Mouse (Mus musculus): Measurements from ENCODE around the gene Gm17174. TPM values are rescaled to one million over a fixed set of nuclear protein-coding genes. Genes with fewer than 3 reads are reported as not detected.
"Not testable (repeated sequence)": the region's sequence is repeated elsewhere in the genome, so short reads cannot be mapped to it uniquely, and the experiment has no call there.

Gm17174 gene
- polyA plus RNA-seq (2012), result not detected in 2 replicates

DNA sequence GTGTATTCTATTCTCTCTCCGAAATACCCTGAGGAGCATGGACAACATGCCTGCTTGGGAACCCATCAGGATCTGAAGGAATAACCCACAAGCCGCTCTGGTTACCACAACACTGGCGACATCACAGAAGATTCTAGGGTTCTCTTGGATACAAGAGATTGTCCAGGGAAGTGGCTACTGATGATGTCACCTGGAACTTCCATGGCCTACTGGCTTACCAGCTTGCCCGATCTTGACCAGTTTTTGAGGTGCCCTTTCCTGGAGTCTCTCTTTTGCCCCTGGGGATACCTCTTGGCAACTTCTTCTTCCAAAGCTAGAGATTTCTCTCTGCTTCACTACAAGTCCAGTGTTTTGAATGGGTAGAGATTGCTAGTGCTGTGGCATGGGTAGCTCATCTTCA, at the start of gene Gm17174:
TSS of gene Gm17174 (minus strand) at position 101 of the 400 bp plus-strand sequence.
- not testable (repeated sequence) for TF ChIP-seq GATA1 (IDR thresholded peaks at IDR 0.05; ENCODE audit: low read length)

GRCm38 (mm10) chr14:51635566-51635965, 43.6 kb upstream of the Gm17174 start, which contains the start of gene Gm4181:
Gm4181 (minus strand) TSS chr14:51635666.
- TF ChIP-seq GATA1 (IDR thresholded peaks at IDR 0.05; ENCODE audit: low read length), result not testable (repeated sequence)

DNA sequence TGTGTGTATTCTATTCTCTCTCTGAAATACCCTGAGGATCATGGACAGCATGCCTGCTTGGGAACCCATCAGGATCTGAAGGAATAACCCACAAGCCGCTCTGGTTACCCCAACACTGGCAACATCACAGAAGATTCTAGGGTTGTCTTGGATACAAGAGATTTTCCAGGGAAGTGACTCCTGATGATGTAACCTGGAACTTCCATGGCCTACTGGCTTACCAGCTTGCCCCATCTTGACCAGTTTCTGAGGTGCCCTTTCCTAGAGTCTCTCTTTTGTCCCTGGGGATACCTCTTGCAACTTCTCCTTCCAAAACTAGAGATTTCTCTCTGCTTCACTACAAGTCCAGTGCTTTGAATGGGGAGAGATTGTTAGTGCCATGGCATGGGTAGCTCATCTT, 19.3 kb upstream of the Gm17174 start, which contains the start of gene Gm17078:
TSS of gene Gm17078 (minus strand) at position 101 of the 400 bp plus-strand sequence.
- TF ChIP-seq GATA1 (IDR thresholded peaks at IDR 0.05; ENCODE audit: low read length), result no peak

GRCm38 (mm10) chr14:51573963-51574362, 18.0 kb downstream of the Gm17174 start, which contains the start of gene Gm17175:
Gm17175 (minus strand) TSS chr14:51574063.
- TF ChIP-seq GATA1 (IDR thresholded peaks at IDR 0.05; ENCODE audit: low read length), result not testable (repeated sequence)

GRCm38 (mm10) chr14:51552490-51552889, 39.4 kb downstream of the Gm17174 start, which contains the start of gene Gm5622:
Gm5622 (plus strand) TSS chr14:51552790.
- TF ChIP-seq GATA1 (IDR thresholded peaks at IDR 0.05; ENCODE audit: low read length), result no peak

Other genes starting within 250 kb of the Gm17174 start
- gene Gm7247, start 230.4 kb downstream of the Gm17174 start, polyA plus RNA-seq (2012), result not detected in 2 replicates
- gene Vmn2r88, start 181.3 kb downstream of the Gm17174 start, polyA plus RNA-seq (2012), result not detected in 2 replicates
- not detected in 2 replicates for gene Vmn2r89, start 140.3 kb downstream of the Gm17174 start, polyA plus RNA-seq (2012)
- 0.09 and 0.99 TPM in 2 replicates for gene Gm5622, start 39.3 kb downstream of the Gm17174 start, polyA plus RNA-seq (2012)
- not detected in 2 replicates for gene Gm17175, start 18.1 kb downstream of the Gm17174 start, polyA plus RNA-seq (2012)
- not detected in 2 replicates for gene Gm17078, start 19.2 kb upstream of the Gm17174 start, polyA plus RNA-seq (2012)
- not detected in 2 replicates for gene Gm4181, start 43.5 kb upstream of the Gm17174 start, polyA plus RNA-seq (2012)
- not detected in 2 replicates for gene Gm17079, start 103.3 kb upstream of the Gm17174 start, polyA plus RNA-seq (2012)
- not detected in 2 replicates for gene Gm5800, start 125.0 kb upstream of the Gm17174 start, polyA plus RNA-seq (2012)
- not detected in 2 replicates for gene Ang4, start 181.5 kb upstream of the Gm17174 start, polyA plus RNA-seq (2012)
- gene AY358078, start 207.9 kb upstream of the Gm17174 start, polyA plus RNA-seq (2012), result not detected in 2 replicates

Data from G1E-ER4 (cell line).